Mouse (Mus musculus) heart, embryonic 11.5 days (tissue): ENCODE data around the gene Myo1g. TPM values are rescaled to one million over a fixed set of nuclear protein-coding genes. Genes with fewer than 3 reads are reported as not detected.

Experiments used
- ATAC-seq: fragments of 200-750 bp; cut with Nextera tagmentation; replicated peaks from 2 replicates; pipeline ENCODE4 v1.8.0; 2017; ENCODE audit warnings: moderate library complexity; ENCODE audit not compliant: insufficient number of reproducible peaks, low FRiP score, low TSS enrichment
- H3K27ac ChIP-seq: fragments of 300-500 bp; sonication (generic); 2 replicates; pipeline ENCODE4 v1.5.1; 2014; ENCODE audit warnings: mild to moderate bottlenecking, low read depth, low read length
- H3K27me3 ChIP-seq: fragments of 300-500 bp; sonication (generic); 2 replicates; pipeline ENCODE4 v1.6.1; 2014; ENCODE audit warnings: mild to moderate bottlenecking, low read length, mixed read lengths; ENCODE audit not compliant: control insufficient read depth, insufficient read depth
- H3K36me3 ChIP-seq: fragments of 300-500 bp; sonication (generic); 2 replicates; pipeline ENCODE4 v1.6.1; 2014; ENCODE audit warnings: mild to moderate bottlenecking, low read length, moderate library complexity, mixed read lengths; ENCODE audit not compliant: control insufficient read depth, insufficient read depth
- H3K4me1 ChIP-seq: fragments of 300-500 bp; sonication (generic); 2 replicates; pipeline ENCODE4 v1.6.1; 2014; ENCODE audit warnings: low read length; ENCODE audit not compliant: control insufficient read depth, insufficient read depth
- H3K4me2 ChIP-seq: fragments of 300-500 bp; sonication (generic); 2 replicates; pipeline ENCODE4 v1.6.1; 2014; ENCODE audit warnings: mild to moderate bottlenecking, moderate library complexity
- H3K4me3 ChIP-seq: fragments of 300-500 bp; sonication (generic); 2 replicates; pipeline ENCODE4 v1.5.1; 2014; ENCODE audit warnings: low read depth, low read length
- H3K9ac ChIP-seq: fragments of 300-500 bp; sonication (generic); 2 replicates; pipeline ENCODE4 v1.6.1; 2014; ENCODE audit warnings: mild to moderate bottlenecking, low read depth, low read length, moderate library complexity
- H3K9me3 ChIP-seq: fragments of 300-500 bp; sonication (generic); replicated peaks from 2 replicates; pipeline ENCODE4 v1.6.1; 2016; ENCODE audit warnings: low read length; ENCODE audit not compliant: control insufficient read depth
- WGBS: fragments of 180-500 bp; shearing (Covaris S2); extraction: QIAGEN DNeasy Blood & Tissue Kit; methylation state at CpG from one replicate; pipeline ENCODE4 v1.1.7; 2014; ENCODE audit not compliant: insufficient replicate concordance; 5-methylcytosine and 5-hydroxymethylcytosine counted together
- polyA plus RNA-seq: library from polyadenylated mRNA; unstranded; fragments of >200 nt; fragmentation: Nextera tagmentation; extraction: Ambion mirVana; gene quantifications from 2 replicates; pipeline ENCODE4 v1.2.1, GENCODE M21; 2014

The Myo1g gene
- polyA plus RNA-seq, 1 experiment from 2014 or later: 0.72 TPM

DNA sequence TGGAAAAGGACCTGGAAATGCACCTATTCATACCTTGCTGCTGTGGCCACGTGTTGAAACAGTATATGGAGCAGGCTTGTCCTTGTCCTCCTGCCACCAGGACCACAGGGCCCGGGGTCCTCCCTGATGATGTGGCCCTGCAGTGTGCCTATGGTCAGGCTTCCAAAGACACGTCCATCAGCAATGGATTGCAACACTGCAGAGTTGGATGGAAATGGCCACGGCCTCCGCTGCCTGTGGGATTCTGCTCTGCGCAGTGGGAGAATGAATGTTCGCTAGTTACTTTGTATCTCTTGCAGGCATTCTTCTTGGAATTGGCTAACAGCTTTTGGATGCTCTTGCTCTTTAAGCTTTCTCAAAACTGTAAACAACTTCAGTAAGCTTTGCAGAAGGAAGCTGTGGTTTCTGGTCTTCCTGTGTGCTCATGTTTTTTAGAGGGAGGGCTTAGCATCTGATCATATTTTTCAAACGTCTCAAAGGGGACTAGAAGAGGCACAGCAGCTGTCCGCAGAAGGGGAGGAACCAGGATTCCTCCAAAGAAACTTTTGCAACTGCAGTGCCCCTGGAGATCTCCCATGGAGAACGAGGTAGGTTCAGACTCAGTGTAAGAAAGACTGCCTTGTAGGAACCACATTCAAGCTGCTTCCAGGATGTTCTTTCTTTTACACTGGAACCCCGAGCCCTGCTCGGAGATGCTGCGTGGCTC lies 40.0 kb upstream of the Myo1g start:
- Histone ChIP-seq H3K4me1 (peaks cover 4% of the 10 kb centered on the region), H3K4me3 (no peak overlapping the region), H3K36me3 (peaks cover 2% of the 10 kb centered on the region; the same call in 1 of the 2 replicates), H3K27me3 (no peaks in the 10 kb centered on the region), H3K27ac (no peak overlapping the region), H3K9me3 (no peaks in the 10 kb centered on the region), H3K9ac (no peak overlapping the region), H3K4me2 (no peak overlapping the region)
- ATAC-seq: no peak
- WGBS: 85% methylated on average over 13 of the region's 13 CpGs

DNA sequence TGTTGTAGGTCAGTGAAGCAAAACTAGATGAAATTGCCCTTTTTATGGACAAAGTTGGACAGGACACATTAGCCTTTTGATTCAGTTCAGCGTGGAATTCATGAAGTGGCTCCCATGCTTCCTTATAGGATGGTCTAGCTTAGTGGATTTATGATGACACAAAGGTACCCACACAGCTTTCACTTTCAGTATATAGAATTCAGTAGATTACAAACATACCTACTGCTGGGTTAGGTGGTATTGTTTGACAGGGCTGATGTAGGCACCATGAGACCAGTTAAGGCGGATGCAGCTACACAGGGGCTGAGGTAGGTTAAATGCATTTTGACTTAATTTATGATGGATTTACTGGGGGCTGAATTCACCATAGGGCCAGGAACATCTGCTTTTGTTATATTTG lies 39.2 kb upstream of the Myo1g start:
- Histone ChIP-seq H3K4me1 (peaks cover 4% of the 10 kb centered on the region), H3K36me3 (peaks cover 2% of the 10 kb centered on the region; the same call in 1 of the 2 replicates), H3K4me2 (no peak overlapping the region), H3K27me3 (no peaks in the 10 kb centered on the region), H3K27ac (no peak overlapping the region), H3K9ac (no peak overlapping the region), H3K9me3 (no peaks in the 10 kb centered on the region), H3K4me3 (no peak overlapping the region)
- 89% methylated on average over 2 of the region's 2 CpGs for WGBS
- ATAC-seq: no peak

DNA sequence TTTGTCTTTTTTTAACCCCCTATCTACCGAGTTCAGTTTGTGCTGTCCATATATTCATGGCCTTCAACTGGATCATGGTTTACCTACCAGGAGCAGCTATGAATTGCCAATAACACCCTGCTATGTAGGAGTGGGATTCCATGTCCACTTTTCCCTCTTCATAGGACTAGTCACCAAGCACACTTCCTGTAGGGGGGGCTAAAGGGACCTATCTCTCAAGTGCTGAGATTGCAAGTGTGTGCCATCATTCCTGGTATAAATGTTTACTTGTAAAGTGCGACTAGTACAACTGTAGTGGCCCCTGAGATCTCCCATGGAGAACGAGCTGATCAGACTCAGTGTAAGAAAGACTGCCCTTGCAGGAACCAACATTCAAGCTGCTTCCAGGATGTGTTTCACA lies 37.5 kb upstream of the Myo1g start:
- Histone ChIP-seq H3K4me2 (no peak overlapping the region), H3K27me3 (no peaks in the 10 kb centered on the region), H3K27ac (no peak overlapping the region), H3K4me3 (no peak overlapping the region), H3K36me3 (peaks cover 2% of the 10 kb centered on the region; the same call in 1 of the 2 replicates), H3K9me3 (no peaks in the 10 kb centered on the region), H3K9ac (no peak overlapping the region), H3K4me1 (peaks cover 4% of the 10 kb centered on the region)
- ATAC-seq: no peak
- 84% methylated on average over 3 of the region's 3 CpGs for WGBS

DNA sequence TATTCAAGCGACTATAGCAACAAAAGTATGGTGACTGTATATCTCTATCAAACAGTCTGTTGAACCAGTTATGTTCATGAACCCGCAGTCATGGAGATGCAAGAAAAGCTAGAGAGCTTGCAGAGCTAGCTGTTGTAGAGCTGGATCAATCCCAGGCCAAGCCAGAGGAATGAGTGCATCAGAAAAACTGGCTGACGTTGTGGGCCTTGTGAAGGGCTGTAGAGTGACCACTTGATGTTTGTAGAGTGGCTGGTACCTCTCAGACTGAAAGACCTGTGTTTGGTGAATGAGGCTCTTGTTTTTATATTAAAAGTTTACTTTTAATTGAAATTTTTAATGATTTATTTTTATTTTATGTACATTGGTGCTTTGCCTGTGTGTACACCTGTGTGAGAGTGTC lies 29.4 kb upstream of the Myo1g start:
- H3K4me2 ChIP-seq: no peak overlapping the region
- no peak overlapping the region for H3K27ac ChIP-seq
- H3K9me3 ChIP-seq: no peaks in the 10 kb centered on the region
- peaks cover 2% of the 10 kb centered on the region; the same call in 1 of the 2 replicates for H3K36me3 ChIP-seq
- WGBS: 87% methylated on average over 3 of the region's 3 CpGs
- no peak overlapping the region for H3K4me3 ChIP-seq
- ATAC-seq: no peak
- peaks cover 9% of the 10 kb centered on the region for H3K4me1 ChIP-seq
- H3K27me3 ChIP-seq: no peaks in the 10 kb centered on the region
- H3K9ac ChIP-seq: no peak overlapping the region

DNA sequence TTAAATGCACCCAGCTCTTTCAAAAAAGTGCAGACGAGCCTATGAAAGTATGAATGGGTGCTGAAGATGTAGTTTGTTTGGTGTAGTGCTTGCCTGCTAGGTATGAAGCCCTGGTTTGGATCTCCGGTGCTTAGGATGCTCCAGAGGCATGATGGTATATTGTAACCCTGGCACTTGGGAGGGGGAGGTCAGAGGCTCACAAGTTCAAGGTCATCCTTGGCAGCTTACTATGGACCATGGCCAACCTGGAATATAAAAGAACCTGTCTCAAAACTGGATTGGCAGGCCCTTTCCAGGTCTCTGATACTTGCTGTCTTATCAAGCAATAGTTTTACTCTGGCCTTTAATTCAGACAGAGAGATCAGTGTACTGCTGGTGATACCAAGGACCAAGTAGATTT lies 29.0 kb upstream of the Myo1g start:
- Histone ChIP-seq H3K27me3 (no peaks in the 10 kb centered on the region), H3K4me3 (no peak overlapping the region), H3K4me1 (peaks cover 9% of the 10 kb centered on the region), H3K9me3 (no peaks in the 10 kb centered on the region), H3K27ac (no peak overlapping the region), H3K36me3 (peaks cover 2% of the 10 kb centered on the region; the same call in 1 of the 2 replicates), H3K4me2 (no peak overlapping the region), H3K9ac (no peak overlapping the region)
- ATAC-seq: no peak
- 92% methylated on average over 2 of the region's 2 CpGs for WGBS

DNA sequence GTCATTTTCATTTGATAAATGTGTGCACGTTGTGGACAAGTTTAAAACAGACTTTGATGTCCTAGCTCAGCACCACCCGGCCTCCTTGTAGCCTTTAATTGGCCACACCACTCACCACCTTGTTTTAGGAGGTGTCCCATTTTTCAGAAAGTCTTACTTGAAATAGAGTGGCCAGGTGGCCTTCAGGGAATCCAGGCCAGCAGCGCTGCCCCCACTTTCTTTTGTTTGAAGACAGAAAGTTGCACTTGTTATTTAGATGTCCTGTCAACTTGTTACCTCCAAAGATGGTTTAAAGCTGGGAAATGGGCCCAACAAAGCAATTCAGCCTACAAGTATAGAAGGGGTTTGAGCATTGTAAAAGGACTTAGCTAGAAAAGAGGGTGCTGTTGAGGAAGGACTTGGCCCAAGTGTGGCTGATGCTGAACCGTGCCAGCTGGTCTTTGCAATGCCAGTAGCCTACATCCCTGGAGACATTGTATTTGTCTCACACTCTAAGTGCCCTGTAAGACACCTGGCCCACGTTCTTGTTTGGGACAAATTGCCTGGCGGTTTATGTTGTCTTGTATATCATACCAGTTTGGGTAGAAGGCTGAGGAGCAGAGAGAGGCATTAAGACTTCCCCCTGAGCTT lies 27.0 kb upstream of the Myo1g start:
- Histone ChIP-seq H3K4me3 (peak overlapping the region; percentile 89), H3K4me1 (peaks cover 9% of the 10 kb centered on the region), H3K27me3 (no peaks in the 10 kb centered on the region), H3K9ac (peak overlapping the region; percentile 80), H3K36me3 (peaks cover 2% of the 10 kb centered on the region; the same call in 1 of the 2 replicates), H3K4me2 (peak overlapping the region; percentile 79), H3K9me3 (no peaks in the 10 kb centered on the region), H3K27ac (peak overlapping the region; percentile 96)
- 39% methylated on average over 6 of the region's 6 CpGs for WGBS
- no peak for ATAC-seq

DNA sequence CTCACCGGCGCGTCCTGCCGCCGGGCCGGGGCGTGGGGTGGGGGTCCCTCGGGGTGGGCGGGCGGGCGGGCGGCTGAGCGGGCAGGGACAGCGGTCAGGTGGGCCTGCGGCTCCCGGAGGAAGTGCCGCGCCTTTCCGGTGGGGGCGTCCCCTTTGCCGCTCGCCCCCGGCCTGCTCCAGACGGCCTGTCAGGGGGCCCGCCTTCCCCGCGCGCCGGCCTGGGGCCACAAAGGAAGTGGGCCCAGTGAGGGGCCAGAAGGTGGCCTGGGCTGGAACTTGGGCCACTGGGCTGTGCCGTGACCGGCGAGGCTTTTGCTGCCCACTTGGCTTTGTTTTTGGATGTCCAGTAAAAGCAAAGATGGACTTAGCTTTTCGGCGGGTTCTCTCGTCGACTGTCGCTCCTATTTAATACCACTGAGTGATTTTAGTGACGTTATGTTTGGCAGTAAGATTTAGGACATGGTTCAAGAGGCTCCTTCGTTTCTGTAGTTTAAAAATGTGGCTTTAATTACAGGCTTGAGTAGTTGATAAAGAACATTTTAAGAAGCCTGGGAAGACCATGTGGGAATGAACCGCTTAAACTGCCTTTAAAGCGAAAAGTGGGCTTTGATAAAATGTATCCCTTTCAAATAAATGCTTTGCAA lies 26.4 kb upstream of the Myo1g start:
- peak overlapping the region; percentile 96 for H3K27ac ChIP-seq
- H3K4me2 ChIP-seq: peak overlapping the region; percentile 79
- no peaks in the 10 kb centered on the region for H3K27me3 ChIP-seq
- peak; percentile 78 for ATAC-seq
- peak overlapping the region; percentile 89 for H3K4me3 ChIP-seq
- no peaks in the 10 kb centered on the region for H3K9me3 ChIP-seq
- H3K4me1 ChIP-seq: peaks cover 7% of the 10 kb centered on the region
- H3K36me3 ChIP-seq: no peaks in the 10 kb centered on the region
- peak overlapping the region; percentile 80 for H3K9ac ChIP-seq
- 1% methylated on average over 22 of the region's 41 CpGs for WGBS

DNA sequence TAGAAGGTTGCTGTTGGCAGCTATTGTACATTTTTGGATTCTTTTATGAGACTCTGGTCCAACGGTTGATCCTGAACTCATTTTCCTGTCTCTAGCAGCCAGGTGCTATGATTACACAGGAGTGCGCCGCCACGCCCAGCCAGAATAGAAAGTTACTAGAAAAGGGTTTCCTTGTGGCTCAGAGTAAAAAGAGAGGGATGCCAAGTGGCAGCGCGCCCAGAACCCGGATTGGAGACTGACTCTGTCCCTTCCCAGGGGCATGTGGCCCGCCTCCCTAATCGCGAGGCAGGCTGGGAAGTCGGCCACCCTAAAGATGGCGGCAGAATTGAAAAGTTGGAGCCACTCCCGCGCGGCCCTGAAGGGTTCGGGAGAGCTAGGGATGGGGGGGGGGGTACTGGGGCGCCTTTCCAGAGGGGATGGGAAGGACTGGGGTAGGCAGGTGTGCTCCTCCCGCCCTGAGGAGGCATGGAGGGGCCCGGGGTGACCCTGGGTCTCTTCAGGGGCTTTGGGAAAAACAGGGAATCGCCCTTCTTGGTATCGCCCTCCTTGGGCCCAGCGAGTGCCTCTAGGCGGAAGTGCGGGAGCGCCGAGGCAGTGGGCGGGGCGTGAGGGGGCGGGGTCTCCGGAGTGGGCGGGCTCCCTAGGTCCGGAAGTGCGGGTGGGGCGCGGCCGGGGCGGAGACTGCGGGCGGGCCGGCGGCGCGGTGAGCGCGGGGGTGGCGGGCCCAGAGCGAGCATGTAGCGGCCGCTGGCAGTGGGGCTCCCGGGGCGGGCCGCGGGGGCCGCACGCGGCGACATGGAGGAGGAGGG lies 25.6 kb upstream of the Myo1g start, which contains the start of gene Ccm2:
Gene Ccm2 (plus strand): TSS at position 683 of the 809 bp plus-strand sequence.
- peak within 1 kb of the TSS; percentile 96 for H3K27ac ChIP-seq
- H3K4me3 ChIP-seq: peak within 1 kb of the TSS; percentile 89
- H3K9ac ChIP-seq: peak within 1 kb of the TSS; percentile 80
- peak within 1 kb of the TSS; percentile 79 for H3K4me2 ChIP-seq
- H3K27me3 ChIP-seq: no peaks in the 10 kb centered on the region
- H3K4me1 ChIP-seq: peaks cover 7% of the 10 kb centered on the region
- peak; percentile 95 for ATAC-seq
- H3K36me3 ChIP-seq: no peaks in the 10 kb centered on the region
- under 1% methylated on average over 49 of the region's 57 CpGs for WGBS
- no peaks in the 10 kb centered on the region for H3K9me3 ChIP-seq
